Mouse (Mus musculus): ENCODE data around the gene Rara.
"Not testable (repeated sequence)": the region's sequence is repeated elsewhere in the genome, so short reads cannot be mapped to it uniquely, and the experiment has no call there.

Gene Rara

DNA sequence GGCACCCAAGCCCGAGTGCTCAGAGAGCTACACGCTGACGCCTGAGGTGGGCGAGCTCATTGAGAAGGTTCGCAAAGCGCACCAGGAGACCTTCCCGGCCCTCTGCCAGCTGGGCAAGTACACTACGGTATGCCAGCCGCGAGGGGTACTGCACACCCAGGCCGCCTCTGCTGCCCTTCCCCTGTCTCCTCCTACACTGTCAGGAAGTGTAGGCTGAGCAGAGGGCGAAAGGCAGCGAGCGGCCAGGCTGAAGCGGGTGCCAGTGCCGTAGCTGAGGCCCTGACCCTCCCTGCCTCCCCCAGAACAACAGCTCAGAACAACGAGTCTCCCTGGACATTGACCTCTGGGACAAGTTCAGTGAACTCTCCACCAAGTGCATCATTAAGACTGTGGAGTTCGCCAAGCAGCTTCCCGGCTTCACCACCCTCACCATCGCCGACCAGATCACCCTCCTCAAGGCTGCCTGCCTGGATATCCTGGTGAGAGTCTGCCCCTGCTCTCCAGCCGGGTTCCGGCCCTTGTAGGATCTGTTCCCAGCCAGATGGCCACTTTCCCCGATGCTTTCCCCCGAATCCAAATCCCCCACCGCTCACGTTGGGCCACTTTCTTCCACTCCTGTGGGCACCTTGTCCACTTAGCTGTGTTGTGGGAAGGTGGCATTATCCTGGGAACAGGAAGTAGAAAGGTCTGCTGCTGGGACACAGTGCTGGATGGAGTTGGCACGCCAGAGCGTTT is 42.7 kb downstream of the Rara start:
- peak in 1 of 2 experiments; percentile 37 for DNase-seq

DNA sequence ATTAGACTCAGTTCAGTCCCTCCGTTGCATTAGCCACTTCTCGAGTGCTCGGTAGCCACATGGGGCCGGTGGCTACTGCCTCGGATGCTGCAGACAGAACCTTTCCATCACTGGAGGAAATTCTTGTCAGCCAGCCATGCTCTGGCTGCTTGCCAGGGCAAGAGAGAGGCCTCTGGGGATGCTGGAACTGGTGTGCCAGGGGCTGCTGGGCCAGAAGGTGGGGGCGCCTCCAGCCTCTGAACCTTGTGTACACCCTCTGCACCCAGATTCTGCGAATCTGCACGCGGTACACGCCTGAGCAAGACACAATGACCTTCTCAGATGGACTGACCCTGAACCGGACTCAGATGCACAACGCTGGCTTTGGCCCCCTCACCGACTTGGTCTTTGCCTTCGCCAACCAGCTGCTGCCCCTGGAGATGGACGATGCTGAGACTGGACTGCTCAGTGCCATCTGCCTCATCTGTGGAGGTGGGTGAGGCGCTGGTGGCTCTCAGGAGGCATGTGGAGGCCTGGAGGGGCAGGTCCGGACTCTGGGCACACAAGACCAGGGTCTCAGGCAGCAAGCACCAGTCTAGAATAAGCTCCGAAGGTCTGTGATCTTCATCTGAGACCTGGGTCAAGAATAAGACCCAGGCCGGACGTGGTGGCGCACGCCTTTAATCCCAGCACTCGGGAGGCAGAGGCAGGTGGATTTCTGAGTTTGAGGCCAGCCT is 43.9 kb downstream of the Rara start:
- DNase-seq: peak in 1 of 2 experiments; percentile 37

DNA sequence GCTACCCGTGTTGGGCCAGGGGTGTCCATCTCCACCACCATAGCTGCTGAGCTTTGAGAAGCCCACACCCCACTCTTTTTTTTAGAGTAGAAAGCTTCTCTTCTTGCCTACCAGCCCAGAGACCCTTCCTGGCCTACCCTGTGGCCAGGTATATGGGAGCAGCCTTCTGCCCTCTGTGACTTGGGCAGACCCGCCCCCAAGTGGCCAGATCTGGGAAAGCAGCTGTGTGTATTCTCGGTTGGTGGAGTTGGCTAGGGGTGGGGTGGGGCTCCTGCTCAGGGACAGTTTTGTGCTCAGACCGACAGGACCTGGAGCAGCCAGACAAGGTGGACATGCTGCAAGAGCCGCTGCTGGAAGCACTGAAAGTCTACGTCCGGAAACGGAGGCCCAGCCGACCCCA is 44.6 kb downstream of the Rara start:
- DNase-seq: peak; percentile 87 to 92

DNA sequence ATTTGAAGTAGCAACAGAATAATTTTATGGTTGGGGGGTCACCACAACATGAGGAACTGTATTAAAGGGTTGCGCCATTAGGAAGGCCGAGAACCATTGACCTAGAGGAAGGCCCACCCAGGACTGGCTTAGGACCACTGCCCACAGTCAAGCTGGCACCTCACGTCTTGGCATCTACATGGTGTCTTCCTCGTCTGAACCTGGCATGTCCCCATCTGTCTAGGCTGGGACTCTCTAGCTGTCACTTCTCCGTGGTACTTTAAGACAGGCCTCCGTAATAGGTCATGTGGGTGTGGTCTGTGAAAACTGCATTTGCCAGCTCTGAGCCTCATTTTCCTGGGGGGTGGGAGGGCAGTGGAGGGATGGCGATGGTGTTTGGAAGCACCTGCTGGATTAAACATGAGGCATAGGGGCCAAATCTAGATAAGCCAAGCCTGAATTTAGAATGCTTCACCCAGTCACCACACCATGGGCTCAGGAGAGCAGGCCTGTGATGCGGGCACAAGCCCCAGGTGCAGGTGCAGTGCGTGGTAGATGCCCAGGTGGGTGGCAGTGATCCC is 45.3 kb downstream of the Rara start:
- no peak for DNase-seq

DNA sequence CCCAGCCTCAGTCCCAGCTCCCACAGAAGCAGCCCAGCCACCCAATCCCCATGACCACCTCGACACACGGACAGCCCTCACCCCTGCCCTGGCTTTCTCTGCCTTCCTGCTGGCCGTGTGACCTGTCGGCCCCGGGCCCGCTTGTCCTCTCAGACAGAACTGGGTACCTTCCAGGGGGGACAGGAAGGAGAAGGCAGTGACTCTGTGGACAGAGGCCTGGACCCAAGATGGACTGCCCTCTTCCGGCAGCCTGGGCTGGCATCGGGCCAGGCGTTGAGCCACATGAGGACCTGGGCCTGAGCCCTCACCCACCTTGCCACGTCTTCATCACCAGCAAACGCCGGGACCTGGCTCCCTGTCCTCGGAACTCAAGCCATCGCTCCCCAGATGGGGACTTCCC is 46.0 kb downstream of the Rara start:
- DNase-seq: no peak

DNA sequence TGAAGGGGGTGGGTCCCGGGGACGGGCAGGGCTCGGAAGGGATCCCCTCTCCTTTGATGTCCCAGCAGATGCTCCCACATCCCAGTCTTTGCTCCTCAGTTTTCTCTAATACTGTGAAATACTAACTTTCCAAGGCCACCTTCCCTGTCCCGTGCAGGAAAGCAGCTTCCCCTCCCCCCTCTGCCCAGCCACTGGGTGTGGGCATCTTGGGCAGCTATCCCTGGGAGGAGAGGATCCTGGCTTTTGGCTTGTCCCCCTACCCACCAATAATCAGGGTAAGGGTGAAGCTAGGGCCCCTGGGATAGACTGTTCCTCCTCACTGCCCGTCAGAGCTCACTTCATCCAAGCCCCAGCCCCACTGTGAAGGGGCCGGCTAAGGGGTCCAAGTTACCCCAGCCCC is 46.6 kb downstream of the Rara start:
- no peak for DNase-seq

DNA sequence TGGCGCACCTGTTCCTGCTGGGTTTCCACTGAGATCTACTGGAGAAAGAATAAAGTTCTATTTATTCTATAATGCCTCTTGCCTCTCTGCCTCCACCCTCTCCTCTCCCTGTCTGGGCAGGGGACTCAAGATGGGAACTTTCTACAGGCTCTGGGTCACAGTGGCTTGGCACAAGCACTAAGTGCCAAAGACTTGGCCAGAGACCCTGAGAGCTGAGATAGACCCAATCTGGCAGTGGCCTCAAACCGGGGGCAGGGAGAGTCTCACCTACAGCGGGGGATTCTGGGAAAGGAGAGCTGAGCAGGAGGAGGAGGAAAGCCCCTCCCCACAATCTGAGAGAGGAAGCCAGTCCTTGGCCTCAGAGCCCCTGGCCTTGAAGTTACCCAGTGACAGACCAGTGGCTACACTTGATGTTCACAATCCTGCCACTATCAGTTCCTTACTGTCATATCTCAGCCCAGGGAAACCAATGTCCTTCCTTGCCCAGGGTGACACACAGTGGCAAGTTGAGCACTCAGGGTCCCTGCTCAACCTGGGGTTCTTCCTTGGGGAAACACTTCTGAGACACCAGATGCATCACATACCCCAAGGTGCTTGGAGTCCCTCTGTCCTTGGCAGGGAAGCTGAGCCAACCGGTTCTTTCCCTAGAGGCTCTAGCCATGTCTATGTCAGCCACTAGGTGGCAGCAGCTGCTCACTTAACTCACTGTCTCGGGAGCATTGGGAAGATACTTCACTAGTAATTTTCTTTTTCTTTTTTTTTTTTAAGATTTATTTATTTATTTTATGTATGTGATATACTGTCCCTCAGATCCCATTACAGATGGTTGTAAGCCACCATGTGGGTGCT is 47.5 kb downstream of the Rara start:
- peak; percentile 70 to 74 for DNase-seq

DNA sequence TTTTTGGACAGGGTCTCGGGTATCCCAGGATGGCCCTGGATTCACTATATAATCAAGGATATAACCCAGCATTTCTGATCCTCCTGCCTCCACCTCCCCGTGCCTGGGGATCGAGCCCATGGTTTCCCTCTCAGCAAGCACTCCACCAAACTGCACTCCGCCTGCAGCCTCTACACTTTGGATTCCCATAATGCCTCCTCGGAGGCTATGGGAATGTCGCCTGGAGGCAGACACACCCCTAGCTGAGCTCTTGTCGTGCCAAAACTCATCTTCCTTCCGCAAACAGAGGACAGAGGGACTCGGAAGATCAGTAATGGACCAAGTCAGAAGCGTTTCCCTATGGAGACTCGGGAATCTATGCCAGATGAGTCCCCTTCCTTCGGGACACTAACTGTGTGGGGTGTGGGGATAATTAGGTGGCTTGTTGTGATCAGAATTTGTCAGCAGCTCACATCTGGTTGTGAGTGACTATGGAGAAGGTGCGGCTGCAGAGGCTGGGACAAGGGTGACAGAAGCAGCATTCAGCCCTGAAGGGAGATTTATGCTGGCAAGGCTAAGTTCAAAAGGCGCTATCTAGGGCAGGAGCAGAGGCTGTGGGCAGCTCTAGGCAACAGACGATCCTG is 51.0 kb downstream of the Rara start:
- DNase-seq: no peak

DNA sequence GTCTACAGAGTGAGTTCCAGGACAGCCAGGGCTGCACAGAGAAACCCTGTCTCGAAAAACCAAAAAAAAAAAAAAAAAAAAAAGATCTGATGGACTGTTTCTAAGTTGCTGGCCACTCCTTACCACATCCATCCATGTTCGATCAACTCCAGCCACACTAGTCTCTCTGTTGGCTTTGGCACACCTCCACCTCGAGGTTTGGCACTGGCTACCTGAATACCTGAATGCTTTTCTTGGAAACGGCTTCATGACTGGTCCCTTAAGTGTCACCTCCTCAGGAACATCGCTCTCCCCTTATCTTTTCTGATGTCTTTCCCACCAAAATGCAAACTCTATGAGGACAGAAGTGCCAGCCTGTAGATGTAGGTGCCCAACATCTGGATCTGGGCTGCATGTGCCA is 51.7 kb downstream of the Rara start:
- DNase-seq: no peak

DNA sequence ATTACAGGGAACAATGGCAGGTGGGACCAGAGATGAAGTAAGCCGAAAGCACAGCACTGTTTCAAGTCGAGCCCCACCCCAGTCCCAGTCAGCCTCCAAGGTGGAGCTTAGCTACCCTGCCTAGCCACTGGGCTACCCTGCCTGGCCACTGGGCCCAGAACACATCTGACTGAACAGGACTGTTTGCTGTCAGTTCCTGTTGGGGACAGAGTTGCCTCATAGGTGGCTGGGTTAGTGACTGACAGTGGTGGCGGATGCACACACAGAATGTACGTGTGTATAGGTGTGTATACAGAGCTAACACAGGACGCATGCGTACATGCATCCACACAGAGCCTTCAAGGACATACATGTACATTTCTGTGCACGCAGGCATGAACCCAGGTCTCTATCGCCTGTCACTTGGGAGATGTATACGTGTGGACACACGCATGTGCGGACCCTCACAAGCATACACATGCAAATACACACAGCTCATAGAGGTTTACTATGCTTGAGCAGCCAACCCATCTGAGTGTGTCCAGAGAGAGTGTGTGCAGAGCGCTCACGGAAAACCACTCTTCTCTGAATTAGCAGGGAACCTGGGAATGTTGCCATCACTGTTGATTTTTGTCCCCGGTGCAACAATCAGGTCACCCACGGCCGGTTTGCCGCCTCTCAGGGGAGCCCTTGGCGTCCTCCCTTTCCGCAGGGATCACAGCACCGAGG is 53.8 kb downstream of the Rara start:
- no peak for DNase-seq

DNA sequence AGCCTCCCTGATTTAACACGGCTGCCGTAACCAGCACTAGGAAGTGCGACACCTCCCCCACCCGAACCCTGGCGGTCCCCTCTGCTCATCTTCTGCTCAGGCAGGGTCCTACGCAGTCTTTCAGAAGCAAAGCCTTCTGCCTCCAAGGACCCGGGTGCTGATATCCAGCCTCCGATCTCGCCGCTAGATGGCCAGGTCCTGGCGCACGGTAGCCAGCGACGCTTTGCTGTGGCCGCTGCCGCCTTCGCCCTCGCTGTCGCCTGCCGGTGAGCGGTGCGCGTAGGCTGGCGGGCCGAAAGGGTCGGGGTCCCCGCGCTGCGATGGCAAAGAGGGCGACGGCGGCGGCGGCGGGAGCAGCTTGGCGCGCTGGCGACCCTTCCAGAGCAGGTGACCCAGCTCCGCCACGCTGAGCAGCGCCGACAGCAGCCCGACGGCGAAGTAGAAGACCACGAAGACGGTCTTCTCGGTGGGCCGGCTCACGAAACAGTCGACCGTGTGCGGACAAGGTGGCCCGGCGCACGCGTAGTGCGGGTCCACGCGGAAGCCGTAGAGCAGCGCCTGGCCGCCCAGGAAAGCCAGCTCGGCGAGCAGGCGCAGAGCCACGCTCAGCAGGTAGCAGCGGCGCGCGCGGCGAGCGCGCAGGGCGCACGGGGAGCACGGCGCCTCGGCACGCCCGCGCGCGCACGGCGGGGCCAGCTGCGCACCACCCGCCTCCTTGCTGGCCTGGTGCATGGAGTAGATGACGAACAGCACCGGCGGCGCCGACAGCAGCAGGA is 54.6 kb downstream of the Rara start:
- peak in 1 of 2 experiments; percentile 51 for DNase-seq

DNA sequence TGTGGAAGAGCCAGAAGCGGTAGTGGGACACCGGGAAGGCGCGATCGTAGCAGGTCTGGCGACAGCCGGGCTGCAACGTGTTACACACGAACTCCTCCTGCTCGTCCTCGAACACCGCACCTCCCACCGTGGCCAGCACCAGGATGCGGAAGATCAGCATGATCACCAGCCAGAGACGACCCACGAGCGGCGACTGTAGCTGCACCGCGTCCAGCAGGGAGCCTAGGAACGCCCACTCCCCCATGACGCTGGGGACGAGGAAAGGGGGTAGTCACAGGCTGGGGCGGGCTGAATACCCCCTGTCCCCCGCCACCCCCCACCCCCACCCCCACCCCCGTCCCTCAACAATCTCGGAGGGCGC is 55.1 kb downstream of the Rara start, which contains the start of gene Gjd3:
Gene Gjd3 (minus strand): TSS at position 244 of the 361 bp plus-strand sequence.
- no peak for DNase-seq

DNA sequence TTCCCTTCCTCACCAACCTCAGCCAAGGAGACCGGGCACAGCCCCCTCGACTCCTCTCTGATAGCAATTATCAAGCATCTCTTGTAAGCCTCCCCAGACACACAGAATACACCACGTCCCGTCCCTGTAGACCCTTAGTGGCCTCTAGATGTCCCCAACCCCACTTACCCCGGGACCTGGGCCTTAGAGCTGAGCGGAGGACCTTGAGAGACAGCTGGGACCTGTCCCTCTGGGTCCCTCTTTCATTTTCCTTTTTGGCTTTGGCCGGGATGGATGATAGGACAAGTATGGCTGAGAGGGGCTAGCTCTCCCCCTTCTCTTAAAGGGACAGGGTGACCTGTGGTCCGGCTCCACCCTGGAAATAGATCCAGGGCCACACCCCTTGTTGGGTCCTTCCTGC is 55.9 kb downstream of the Rara start:
- DNase-seq: no peak

DNA sequence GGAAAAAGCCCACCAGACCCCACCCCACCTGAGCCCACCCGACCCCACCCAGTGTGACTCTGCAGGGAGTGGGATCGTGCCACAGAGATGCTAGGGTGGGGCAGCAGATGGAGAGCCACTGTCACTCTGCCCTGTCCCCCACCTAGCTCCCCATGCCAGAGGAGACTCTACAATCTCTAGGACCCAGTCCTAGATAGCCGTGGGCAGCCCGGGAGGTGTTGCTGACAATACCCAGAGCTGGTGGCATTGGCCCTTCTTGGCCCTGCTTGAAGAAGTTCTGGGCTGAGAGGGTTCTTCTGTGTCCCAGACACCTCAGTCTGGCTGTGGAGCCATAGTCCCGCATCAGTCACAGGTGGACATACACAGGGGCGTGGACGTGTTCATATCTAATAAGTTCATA is 57.9 kb downstream of the Rara start:
- DNase-seq: no peak

DNA sequence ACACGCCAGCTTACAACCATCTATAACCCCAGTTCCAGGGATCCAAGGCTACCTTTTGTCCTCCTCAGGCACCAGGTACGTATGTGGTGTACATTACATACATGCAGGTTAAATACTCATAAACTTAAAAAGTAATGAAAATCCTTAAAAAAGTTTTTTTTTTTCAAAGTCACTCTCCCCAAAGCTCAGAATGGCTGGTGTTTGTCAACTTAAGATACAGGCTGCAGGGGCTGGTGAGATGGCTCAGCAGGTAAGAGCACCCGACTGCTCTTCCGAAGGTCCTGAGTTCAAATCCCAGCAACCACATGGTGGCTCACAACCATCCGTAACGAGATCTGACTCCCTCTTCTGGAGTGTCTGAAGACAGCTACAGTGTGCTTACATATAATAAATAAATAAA is 60.6 kb downstream of the Rara start:
- not testable (repeated sequence) for DNase-seq

DNA sequence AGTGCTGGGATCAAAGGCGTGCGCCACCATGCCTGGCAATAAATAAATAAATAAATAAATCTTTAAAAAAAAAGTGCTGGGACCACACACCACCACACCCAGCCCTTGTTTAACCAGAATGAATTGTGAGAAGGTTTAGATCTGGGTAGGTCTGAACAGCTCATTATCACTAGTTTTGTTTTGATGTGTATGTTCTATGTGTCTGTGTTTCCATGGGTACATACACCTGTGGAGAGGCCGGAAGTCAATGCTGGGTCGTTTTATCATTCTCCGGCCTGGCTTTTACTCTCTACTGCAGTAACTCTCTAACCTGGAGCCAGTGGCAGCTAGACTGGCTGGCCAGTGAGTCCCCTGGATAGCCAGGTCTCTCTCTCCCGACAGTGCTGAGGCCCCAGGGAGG is 63.2 kb downstream of the Rara start:
- DNase-seq: no peak

DNA sequence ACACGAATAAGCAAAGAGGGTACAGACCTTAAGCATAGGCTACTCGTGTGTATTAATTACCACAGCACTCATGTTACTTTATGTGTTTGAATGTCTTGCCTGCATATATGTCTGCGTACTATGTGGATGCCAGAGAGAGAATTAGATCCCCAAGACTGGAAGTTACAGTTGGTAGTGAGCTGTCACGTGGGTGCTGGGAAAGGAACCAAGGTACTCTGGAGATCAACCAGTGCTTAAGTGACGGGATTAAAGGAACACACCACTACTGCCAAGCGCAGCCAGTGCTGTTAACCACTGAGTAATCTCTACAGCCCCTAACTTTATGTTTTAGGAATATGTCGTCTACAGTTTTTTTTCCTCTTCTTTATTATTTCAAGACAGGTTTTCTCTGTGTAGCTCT is 68.4 kb downstream of the Rara start:
- DNase-seq: no peak

DNA sequence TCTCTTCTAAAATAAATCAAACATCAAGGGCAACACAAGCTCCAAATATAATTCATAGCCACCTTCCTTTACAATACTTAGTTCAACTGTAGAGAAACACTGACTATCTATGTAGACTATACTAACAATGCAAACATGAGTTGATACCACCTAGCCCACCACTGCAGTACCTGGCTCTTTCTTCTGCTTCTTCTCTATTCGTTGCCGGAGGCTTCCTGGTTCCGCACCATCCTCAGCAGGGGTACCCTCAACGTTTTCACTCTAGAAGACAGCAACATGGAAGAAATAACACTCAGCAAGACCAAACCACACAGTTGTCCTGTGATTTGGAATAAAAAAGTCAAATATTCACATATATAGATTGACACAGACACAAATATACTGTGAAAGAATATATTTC is 70.0 kb downstream of the Rara start:
- no peak for DNase-seq

DNA sequence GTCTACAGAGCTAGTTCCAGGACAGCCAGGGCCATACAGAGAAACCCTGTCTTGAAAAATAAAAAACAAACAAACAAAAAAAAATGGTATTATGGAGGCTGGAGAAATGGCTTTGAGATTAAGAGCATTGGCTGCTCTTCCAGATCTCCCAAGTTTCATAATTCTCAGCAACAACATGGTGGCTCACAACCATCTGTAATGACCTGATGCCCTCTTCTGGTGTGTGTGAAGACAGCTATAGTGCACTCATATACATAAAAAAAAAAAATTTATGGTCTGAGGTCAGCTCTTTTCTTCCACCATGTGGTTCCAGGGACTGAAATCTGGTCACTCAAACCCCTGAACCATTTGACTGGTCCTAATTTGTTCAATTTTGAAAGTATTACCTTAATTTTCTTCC is 71.2 kb downstream of the Rara start:
- no peak for DNase-seq

DNA sequence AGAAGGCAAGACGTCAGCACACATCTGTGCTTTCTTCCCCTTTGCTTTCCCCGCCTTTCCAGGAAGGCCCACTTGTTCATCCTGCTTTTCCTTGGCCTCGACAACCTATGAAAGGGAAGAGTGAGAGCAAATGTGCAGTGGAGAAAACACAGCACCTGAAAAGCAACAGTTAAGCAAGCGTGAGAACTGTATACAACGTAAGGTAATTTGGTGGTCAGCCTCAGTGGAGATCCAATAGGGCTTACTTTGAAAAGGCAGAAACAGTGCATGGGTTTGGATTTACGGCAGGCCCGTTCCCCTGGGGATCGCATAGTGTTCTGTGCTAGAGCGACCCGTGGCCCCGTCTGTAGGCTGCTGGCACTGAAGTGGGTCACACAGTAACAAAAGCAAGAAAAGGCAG is 71.6 kb downstream of the Rara start:
- no peak for DNase-seq

DNA sequence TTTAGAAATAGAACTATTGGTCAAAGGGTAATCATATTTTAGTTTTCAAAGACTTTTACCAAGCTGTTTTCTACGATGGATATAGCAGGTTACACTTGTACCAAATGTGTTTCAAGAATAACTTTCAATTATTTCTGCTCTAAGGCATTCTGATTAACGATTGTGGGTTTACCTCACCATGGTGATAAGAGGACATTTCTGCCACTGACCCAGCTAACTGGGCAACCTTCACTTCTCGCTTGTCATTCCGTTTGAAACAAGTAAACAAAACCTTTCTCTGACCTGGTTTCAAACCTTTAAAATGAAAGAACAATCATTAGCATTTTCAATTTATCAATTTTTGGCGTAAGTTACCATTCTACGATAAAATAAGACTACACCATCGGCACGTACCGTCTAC is 79.2 kb downstream of the Rara start:
- no peak for DNase-seq
